In genomic region chr12:111798493-111798892, GRCm38 (mm10) we compare ENCODE assay signal across 22 mouse cellular contexts. TPM values are rescaled to one million over a fixed set of nuclear protein-coding genes. Genes with fewer than 3 reads are reported as not detected.
DNase-seq lines count a peak whose midpoint lies in the region; ATAC-seq and TF ChIP-seq lines count a peak whose summit lies in the region.
"Had no signal": no experiment of that assay in that cellular context is flagged by ENCODE, and none has a peak within 500 bp of the region (broad histone marks: within the 10 kb centered on the region; RNA-seq: fewer than 3 reads in every experiment).

No protein-coding gene starts in this region.

- intact Hi-C loops in gastrocnemius, adult 2 months (cut with DNase I), result no loop called here

- H3K4me1 ChIP-seq in G1E (ENCODE audit: insufficient read depth, low read depth, low read length), result peaks cover 12% of the 10 kb centered on the region
- no peaks in the 10 kb centered on the region for H3K4me1 ChIP-seq in embryonic facial prominence, embryonic 10.5 days
- peaks cover 39% of the 10 kb centered on the region for H3K4me1 ChIP-seq in kidney, adult 2 months (ENCODE audit: control insufficient read depth, insufficient read depth, low read length)

- WGBS in embryonic facial prominence, embryonic 10.5 days, result 95% methylated on average over 13 of the region's 13 CpGs
- WGBS in kidney, adult 2 months, result 94% methylated on average over 13 of the region's 13 CpGs

- H3K36me3 ChIP-seq in G1E (replicated peaks) (peaks cover 96% of the 10 kb centered on the region), myocyte (ENCODE audit: control insufficient read depth, insufficient read depth) (peaks cover 11% of the 10 kb centered on the region)
- H3K36me3 ChIP-seq in embryonic facial prominence, embryonic 10.5 days (replicated peaks), result peaks cover 97% of the 10 kb centered on the region
- no peaks in the 10 kb centered on the region for H3K36me3 ChIP-seq in kidney, adult 2 months (ENCODE audit: control insufficient read depth, insufficient read depth, low read length)

- no peak for TF ChIP-seq CTCF in gastrocnemius, adult 2 months (IDR thresholded peaks at IDR 0.05)
- no peak for TF ChIP-seq CTCF in G1E (IDR thresholded peaks at IDR 0.05; ENCODE audit: low read depth, low read length)
- no peak for TF ChIP-seq CTCF in kidney, adult 2 months (conservative IDR thresholded peaks at IDR 0.05; ENCODE audit: insufficient read depth, insufficient read length, low read depth, low read length)

- no peaks in the 10 kb centered on the region for H3K9me3 ChIP-seq in G1E (replicated peaks)
- no peaks in the 10 kb centered on the region for H3K9me3 ChIP-seq in embryonic facial prominence, embryonic 10.5 days

- no peak overlapping the region for H3K27ac ChIP-seq in gastrocnemius, adult 2 months
- H3K27ac ChIP-seq in embryonic facial prominence, embryonic 10.5 days (replicated peaks), result 0 out of 2 replicates have a peak overlapping the region, but pooled peaks have one; percentile 7
- no peak overlapping the region for H3K27ac ChIP-seq in kidney, adult 2 months (ENCODE audit: insufficient read depth, low read depth, low read length)

- no peak for ATAC-seq in G1E (ENCODE audit: extremely low read depth, insufficient number of reproducible peaks, low FRiP score, poor library complexity, severe bottlenecking)
- ATAC-seq: activated CD4-positive, CD25-positive, alpha-beta regulatory T cell, adult 4 months; CD4-positive, CD25-positive, alpha-beta regulatory T cell, adult 4 months; Patski had no signal

- H3K4me3 ChIP-seq in gastrocnemius, adult 2 months, result no peak overlapping the region
- peak overlapping the region; percentile 4; the same call in 1 of the 2 replicates for H3K4me3 ChIP-seq in G1E (ENCODE audit: low read depth, low read length)
- no peak overlapping the region for H3K4me3 ChIP-seq in embryonic facial prominence, embryonic 10.5 days
- H3K4me3 ChIP-seq in myocyte, result no peak overlapping the region
- H3K4me3 ChIP-seq in kidney, adult 2 months (ENCODE audit: insufficient read depth, low read depth, low read length), result no peak overlapping the region

- DNase-seq in gastrocnemius, adult 2 months, result peak; percentile 53
- no peak for DNase-seq in gastrocnemius, adult 8-10 months (ENCODE audit: low spot score in 2 of 2)
- no peak for DNase-seq in G1E (ENCODE audit: low spot score)
- DNase-seq in embryonic facial prominence, embryonic 10.5 days (ENCODE audit: low spot score), result no peak
- DNase-seq in kidney, adult 2 months, result no peak
- DNase-seq in kidney, postnatal 4 days, result no peak
- no peak for DNase-seq in lung, postnatal 4 days
- DNase-seq: adrenal gland, adult 2 months; adrenal gland, adult 8-10 months; adrenal gland, postnatal 10 days; adrenal gland, postnatal 14 days; adrenal gland, postnatal 25 days; adrenal gland, postnatal 36 days; B cell, adult 2 months; cerebellum, adult 11 months; cerebellum, adult 11-12 months; cerebellum, adult 18-20 months had no signal

- no peak overlapping the region for H3ac ChIP-seq in myocyte (ENCODE audit: control insufficient read depth, insufficient read length)

- no peaks in the 10 kb centered on the region for H3K79me2 ChIP-seq in myocyte (ENCODE audit: control insufficient read depth, insufficient read depth)

- no peaks in the 10 kb centered on the region for H3K27me3 ChIP-seq in G1E (ENCODE audit: insufficient read depth, low read length)
- H3K27me3 ChIP-seq in embryonic facial prominence, embryonic 10.5 days (replicated peaks; ENCODE audit: low read depth, poor library complexity, severe bottlenecking), result no peaks in the 10 kb centered on the region
- H3K27me3 ChIP-seq in myocyte (ENCODE audit: control insufficient read depth, insufficient read depth, insufficient read length), result no peaks in the 10 kb centered on the region
- H3K27me3 ChIP-seq in kidney, adult 2 months (replicated peaks; ENCODE audit: control insufficient read depth, insufficient read depth, low read length), result no peaks in the 10 kb centered on the region
- H3K27me3 ChIP-seq: CH12.LX, Patski had no signal

- H3K4me2 ChIP-seq in myocyte (ENCODE audit: low read depth), result no peak overlapping the region

- TF ChIP-seq POLR2A in myocyte (IDR thresholded peaks at IDR 0.05; ENCODE audit: insufficient read length, low read depth), result no peak
- TF ChIP-seq POLR2A in kidney, adult 2 months (IDR thresholded peaks at IDR 0.05; ENCODE audit: low read depth, low read length), result no peak

TF ChIP-seq in myocyte, 11 proteins besides CTCF, POLR2A, EP300 and RAD21:
- peak in 1 of 3 experiments; percentile 64 for TF ChIP-seq MYOG (IDR thresholded peaks at IDR 0.05; ENCODE audit: control insufficient read depth in 1 of 3, insufficient read depth in 1 of 3, insufficient read length in 2 of 3, low read depth in 2 of 3)
- TF ChIP-seq MYOD1 (IDR thresholded peaks at IDR 0.05; ENCODE audit: control insufficient read depth in 1 of 3, insufficient read length in 2 of 3, low read depth in 2 of 3), result peak in 2 of 3 experiments; percentile 11 to 45
- no peak for TF ChIP-seq USF1 (IDR thresholded peaks at IDR 0.05; ENCODE audit: low read depth)
- TF ChIP-seq E2F4 (IDR thresholded peaks at IDR 0.05; ENCODE audit: insufficient read depth), result no peak
- no peak for TF ChIP-seq TCF12 (IDR thresholded peaks at IDR 0.05; ENCODE audit: insufficient read depth, poor library complexity, severe bottlenecking)

RNA-seq across cellular contexts. Expression of gene Xrcc3, which starts 15.2 kb away (rescaled TPM):
- under 1 TPM in 1 of 2 experiments, not detected in 1; 0.47 TPM for total RNA-seq in gastrocnemius, adult 2 months (2021)
- under 1 TPM in 1 of 4 experiments, not detected in 3; 0.46 TPM for total RNA-seq in gastrocnemius, adult 8-10 months (2022)
- total RNA-seq in G1E (2014; fragmentation: Nextera tagmentation), result 18.3 and 26.0 TPM in 2 replicates
- 10.8 and 16.1 TPM in 2 replicates for total RNA-seq in G1E (2017)
- polyA plus RNA-seq in G1E (2012), result 13.5 and 21.7 TPM in 2 replicates
- polyA plus RNA-seq in embryonic facial prominence, embryonic 10.5 days (2016; fragmentation: Nextera tagmentation; extraction: Ambion mirVana), result 21.7 and 22.2 TPM in 2 replicates
- 4.9 TPM for polyA plus RNA-seq in myocyte (2012; fragmentation: generic; extraction: Trizol)
- 5.3 and 6.0 TPM in 2 replicates for polyA plus RNA-seq in kidney, adult 2 months (2012; rRNA removed)

RNA-seq across cellular contexts. Expression of gene Zfyve21, which starts 15.5 kb away (rescaled TPM):
- 10 to 100 TPM; 15.6 to 18.0 TPM for total RNA-seq in gastrocnemius, adult 2 months (2021)
- total RNA-seq in gastrocnemius, adult 8-10 months (2022), result 10 to 100 TPM; 11.2 to 18.5 (median 15.2) TPM
- total RNA-seq in G1E (2014; fragmentation: Nextera tagmentation), result 13.8 and 21.1 TPM in 2 replicates
- 32.5 and 33.9 TPM in 2 replicates for total RNA-seq in G1E (2017)
- 13.9 and 14.8 TPM in 2 replicates for polyA plus RNA-seq in G1E (2012)
- 75.0 TPM in 2 replicates for polyA plus RNA-seq in embryonic facial prominence, embryonic 10.5 days (2016; fragmentation: Nextera tagmentation; extraction: Ambion mirVana)
- polyA plus RNA-seq in myocyte (2012; fragmentation: generic; extraction: Trizol), result 77.7 TPM
- 97.0 and 105 TPM in 2 replicates for polyA plus RNA-seq in kidney, adult 2 months (2012; rRNA removed)

RNA-seq across cellular contexts. Expression of gene Klc1, which starts 39.8 kb away (rescaled TPM):
- 10 to 100 TPM; 61.5 to 75.9 TPM for total RNA-seq in gastrocnemius, adult 2 months (2021)
- total RNA-seq in gastrocnemius, adult 8-10 months (2022), result 10 to 100 TPM; 47.9 to 62.7 (median 50.9) TPM
- 53.9 and 57.2 TPM in 2 replicates for total RNA-seq in G1E (2014; fragmentation: Nextera tagmentation)
- 68.2 and 70.6 TPM in 2 replicates for total RNA-seq in G1E (2017)
- 65.0 and 68.9 TPM in 2 replicates for polyA plus RNA-seq in G1E (2012)
- polyA plus RNA-seq in embryonic facial prominence, embryonic 10.5 days (2016; fragmentation: Nextera tagmentation; extraction: Ambion mirVana), result 130 and 131 TPM in 2 replicates
- 252 TPM for polyA plus RNA-seq in myocyte (2012; fragmentation: generic; extraction: Trizol)
- polyA plus RNA-seq in kidney, adult 2 months (2012; rRNA removed), result 40.3 and 44.3 TPM in 2 replicates
